Mouse (Mus musculus) ovary, postnatal 36 days (tissue): ENCODE measurements around the gene AU040320.

Experiments
- DNase-seq: peaks from one replicate; pipeline ENCODE4 v3.0.0; 2022; ENCODE audit warnings: low spot score, mixed read lengths

The AU040320 gene

DNA sequence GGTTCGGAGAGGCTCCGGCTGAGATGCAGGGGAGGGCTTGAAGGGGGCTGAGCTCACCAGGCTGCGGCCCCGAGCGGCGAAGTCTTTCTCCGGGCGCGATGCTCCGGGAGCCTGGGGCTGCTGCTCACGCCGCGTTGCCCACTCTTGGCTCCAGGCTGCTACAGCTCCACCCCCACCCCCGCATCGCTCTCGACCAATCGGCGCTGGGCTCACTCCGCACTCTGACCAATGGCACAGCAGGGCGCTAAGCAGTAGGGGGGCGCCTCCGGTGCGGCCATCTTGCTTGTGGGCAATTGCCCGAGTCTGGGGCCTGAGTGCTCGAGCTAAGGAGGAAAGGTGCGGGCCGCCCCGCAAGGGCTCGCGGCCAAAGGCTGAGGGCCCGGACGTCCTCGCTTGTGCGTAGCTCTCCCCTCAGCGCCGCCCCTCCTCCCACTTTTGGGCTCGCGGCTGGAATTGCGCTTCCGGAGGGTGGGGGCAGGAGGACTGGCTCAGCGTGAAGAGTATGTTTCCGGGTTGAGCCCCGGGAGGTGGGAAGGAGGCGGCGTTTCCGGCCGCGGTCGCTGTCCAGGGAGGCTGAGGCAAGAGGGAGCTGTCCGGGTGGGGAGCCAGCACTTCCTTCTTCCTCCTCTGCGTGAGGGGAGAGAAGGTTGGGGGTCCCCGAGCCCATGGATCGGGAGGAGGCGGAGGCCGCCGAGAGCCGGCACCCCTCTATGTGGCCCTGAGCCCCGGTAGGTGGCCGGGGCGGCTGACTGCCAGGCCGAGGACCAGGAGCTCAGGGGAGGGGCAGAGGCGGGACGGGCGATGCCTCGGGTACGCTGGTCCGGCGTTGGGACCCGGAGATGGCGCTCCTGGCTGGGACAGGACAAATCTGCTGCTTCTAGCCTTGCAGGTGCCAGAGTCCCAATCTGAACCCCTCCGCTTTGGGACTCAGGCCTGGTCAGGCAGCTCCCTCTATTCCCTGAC lies at the start of gene AU040320, which contains the start of gene Ncdn:
Gene AU040320, plus strand, starts transcription at position 277 of the 963 bp plus-strand sequence.
Gene Ncdn, minus strand, starts transcription at position 171 of the 963 bp plus-strand sequence.
- peak; percentile 96 for DNase-seq

DNA sequence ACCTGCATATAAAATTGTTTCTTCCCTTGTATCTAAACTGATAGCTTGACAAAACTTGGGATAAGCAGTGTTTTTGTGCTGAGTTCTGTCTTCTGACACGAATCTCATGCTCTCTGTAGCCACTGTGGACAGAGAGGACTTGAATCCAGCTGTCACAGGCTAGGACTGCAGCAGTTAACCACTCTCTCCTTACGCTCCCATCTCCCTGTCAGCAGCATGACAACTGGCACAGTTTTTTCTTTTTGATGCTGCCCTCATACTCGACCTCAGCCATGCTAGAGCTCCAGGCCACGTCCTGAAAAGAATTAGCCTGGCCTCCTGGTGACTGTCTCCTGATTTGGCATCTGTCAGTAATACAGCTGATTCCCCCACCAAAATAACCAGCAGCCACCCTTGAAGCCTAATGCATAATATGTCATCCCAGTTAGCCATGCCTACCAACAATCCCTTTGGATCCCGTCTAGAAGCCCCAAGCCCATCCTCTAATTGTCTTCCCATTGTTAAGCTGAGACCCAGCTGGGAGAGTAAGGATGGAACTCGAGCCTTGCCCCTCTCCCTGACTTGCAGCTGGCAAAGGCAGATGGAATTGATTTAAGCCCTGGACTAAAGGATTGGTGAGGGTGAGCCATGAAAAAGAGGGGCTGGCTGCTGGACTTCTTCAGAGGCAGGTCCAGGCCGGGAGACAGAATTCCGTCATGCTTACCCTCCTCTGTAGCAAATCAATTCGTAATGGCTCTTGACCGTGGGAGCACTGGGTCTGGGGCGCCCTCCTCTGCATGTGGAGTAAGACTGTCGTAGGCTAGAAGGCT lies 46.5 kb upstream of the AU040320 start:
- no peak for DNase-seq

DNA sequence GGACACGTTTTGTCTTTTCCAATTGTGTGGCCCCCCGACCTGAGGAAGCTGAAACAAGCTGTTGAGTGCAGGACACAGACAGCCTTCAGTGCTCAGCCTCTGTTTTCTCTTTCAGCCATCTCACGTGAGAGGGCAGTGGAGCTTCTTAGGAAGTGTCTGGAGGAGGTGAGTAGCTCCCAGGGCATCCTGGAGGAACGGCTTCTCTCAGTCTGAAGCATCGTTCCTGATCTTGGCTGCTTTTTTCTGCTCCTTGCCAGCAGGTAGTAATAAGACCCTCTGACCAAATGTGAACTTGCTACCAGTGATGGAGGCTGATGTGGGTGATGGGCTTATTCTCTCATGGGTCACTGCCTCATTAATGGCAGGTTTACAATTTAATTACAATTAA lies 45.9 kb upstream of the AU040320 start:
- no peak for DNase-seq

DNA sequence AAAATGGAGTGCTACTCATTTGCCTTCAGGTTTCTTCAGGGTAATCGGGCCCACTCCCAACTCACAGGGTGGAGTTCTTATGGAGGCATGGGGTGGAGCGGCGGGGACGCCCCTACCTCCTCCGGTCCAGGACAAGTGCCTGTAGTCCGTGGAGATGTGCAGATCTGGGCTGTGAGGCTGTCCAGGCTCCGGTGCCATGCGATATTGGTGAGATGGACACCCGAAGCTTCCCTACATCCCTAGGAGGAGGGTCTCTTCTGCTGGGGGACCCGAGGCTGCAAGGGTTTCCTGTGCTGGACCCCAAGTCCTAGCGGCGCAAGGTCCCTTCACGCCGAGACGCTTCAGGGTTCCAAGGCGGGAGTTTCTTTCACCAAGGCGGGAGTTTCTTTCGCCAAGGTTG lies 21.2 kb upstream of the AU040320 start:
- DNase-seq, result no peak

DNA sequence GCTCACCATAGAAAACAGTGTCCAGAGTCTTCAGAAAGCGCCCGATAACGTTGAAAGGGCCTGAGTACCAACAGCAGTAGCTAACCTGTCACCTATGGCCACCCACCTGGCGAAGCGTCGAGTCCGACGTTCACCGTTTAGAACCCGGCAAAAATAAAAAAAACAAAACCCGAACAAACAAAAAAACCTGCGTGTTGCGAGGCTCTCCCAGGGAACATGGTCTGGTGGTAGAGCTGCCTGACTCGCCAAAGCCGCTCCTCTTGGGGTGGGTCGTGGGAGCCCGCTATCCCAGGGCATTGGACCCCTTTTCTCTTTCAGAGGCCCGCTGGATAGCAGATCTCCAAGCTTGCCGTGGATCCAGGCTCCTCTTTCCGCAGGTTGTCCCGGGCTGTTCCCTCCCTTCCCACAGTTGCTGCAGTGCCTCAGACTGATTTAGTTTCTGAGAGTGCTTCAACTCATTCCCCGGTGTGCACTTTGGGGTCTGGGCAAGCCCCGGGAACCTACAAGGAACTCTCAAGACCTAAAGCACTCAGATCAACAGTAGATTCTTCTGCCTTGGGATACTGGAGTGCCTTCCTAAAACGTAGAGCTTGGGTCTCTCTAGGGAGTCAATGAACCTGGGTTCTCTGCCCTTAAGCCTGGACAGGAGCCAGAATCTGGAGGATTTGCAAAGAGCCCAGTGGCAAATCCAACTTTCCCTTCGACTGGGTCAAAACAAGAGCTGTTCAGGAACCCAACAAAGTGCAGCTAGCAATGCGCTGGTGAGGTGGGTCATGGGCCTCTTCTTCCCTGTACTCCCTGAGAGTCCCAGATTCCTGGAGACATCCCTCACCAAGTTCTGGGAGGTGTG lies 20.6 kb upstream of the AU040320 start:
- DNase-seq, result no peak

DNA sequence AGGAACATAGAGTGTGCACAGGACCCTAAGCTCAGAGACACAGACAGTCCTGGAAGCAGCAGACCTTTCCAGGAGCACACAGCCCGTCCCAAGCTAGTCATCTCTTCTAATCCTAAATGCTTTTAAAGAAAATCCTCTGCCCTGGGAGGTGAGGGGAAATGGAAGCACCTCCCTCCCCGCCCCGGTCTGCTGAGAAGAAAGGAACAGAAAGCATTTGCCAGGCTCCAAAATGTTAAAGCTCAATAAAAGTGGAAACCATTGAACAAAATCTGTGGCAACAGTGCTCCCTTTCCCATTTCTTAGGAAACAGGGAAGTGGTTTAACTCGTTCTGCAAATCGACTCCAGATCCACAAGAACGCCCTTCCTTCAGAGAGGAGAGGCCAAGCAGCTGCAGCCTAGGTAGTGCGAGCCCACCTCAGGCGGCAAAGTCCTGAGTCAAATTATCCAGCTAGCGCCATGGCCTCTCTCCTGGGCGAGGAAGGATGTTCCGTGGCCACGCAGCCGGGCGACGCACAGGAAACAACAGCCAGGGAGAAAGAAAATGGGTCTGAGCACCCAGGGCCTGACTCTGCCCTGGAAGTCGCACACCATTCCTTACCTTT lies 19.2 kb upstream of the AU040320 start:
- no peak for DNase-seq

DNA sequence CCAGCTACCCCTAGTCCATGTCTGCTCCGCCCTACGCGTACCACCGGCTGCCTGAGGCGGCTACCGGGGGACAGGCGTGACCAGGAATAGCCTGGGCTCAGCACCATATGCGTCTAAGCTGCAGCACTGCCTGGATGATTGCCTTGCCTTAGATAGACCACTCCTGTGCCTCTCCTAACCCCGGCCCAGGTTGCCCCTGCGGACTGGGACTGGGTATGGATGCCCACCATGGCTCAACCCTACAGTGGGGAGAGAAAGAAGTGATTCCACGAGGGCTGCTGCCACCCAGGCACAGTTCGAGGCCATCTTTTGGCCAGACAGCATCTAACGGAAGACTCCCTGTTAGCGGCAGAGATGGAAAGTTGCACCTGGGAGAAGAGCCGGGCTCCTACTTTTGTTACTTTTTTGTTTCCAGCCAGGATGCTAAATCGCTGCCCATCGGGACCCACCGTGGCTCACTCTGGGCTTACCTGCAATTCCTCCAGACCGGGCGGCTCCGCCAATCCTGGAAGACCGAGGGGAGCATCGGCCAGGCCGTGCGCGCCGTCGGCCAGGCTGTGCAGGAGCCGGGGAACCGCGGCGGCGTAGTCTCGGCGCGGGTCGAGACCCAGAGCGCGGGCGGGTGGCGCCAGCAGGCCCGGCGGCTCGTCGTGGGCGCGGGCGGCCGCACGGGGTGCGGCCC lies 18.5 kb upstream of the AU040320 start:
- DNase-seq, result no peak

DNA sequence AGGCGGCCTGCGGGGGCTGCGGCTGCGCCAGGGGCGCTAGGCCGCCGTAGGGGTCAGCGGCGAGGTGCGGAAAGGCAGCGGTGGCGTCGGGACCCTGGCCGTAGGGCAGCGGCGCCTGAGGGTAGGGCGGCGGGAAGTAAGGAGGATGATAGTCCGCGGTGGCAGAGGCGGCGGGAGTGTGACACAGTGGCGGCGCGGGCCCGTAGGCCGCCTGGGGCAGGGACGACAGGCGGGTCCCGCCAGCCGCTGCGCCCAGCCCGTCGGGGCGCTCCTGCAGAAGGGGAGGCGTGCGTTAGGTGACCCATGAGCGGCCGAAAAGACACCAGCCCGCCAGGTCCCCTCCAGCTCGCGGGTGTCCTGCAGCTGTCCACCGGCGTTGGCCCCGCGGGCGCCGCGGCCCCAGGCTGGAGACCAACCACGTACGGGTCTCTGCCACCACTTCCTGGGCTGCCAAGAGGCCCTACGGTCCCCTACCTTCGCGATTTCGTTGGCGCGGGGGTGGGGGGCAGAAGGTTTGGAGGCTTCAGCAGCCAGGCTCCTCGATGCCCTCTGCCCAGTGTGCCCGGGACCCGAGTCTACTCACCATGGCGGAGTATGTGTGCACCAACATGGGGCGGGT lies 17.9 kb upstream of the AU040320 start:
- DNase-seq, result no peak

DNA sequence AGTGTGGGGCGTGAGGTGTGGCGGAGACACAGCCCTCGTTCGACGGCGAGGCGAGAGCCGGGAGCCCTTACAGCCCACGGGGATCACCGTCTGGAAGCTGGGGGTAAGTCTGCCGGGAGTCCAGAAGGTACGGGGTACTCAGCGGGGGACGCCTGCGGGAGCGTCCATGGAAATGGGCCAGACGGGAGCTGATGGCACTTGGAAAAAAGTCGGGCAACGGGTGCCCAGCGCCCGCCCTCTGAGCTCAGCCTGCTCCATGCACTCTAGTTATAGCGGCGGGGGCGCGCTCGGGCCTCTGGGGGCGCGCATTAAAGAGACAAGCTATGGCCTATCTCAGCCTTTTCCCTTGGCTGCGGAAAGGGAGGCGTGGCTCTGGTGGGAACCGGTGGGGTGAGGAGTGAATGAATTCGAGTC lies 17.3 kb upstream of the AU040320 start, which contains the start of gene Tfap2e:
Gene Tfap2e, minus strand, starts transcription at position 240 of the 414 bp plus-strand sequence.
- DNase-seq, result peak; percentile 29

DNA sequence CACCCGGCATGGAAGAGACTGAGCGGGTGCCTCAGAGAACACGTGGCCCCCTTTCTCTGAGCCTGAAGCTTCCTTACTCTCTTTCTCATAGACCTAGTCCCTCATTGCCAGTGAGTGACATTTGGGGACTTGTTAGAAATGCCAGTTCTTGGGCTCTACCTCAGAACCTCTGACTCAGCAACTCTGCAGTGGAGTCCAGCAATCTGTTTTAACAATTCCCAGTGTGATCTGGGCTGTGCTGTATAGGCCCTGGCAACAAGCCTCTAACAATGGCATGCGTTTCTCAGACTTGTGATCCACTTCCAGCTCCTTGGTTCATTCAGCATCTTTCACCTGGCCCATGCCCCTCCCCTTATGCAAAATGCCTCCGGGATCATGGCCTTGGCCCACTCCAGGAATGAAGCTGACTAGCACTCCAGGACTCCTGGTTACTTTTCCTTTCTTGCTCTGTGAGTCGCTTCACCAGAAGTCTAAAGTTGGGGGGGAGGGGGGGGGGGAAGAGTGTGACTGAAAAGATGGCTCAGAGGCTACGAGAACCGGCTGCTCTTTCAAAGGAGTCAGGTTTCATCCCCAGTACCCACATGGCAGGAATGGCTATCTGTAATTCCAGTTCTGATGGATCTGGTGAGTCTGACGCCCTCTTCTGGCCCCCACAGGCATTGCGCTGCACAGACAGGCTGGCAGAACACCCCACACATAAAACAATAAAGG lies 13.2 kb upstream of the AU040320 start:
- no peak for DNase-seq

DNA sequence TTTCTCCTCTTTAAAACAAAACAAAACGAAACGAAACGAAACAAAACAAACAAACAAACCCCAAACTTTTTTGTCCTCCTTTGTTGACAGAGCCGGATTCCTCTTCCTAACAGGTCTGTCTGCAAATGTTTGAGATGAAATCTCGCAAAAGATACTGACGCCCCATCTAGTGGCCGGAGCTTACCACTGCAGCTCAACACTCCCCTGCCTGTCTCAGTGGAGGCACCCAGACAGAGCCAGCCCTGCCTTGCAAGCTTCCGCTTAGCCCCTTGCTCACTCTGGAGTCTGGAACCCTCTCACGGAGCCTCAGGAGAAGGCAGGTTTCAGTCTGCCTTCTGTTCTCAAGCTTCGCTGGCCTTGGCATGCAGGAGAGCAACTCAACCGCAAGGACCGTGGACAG lies 11.9 kb upstream of the AU040320 start:
- DNase-seq, result peak; percentile 73

DNA sequence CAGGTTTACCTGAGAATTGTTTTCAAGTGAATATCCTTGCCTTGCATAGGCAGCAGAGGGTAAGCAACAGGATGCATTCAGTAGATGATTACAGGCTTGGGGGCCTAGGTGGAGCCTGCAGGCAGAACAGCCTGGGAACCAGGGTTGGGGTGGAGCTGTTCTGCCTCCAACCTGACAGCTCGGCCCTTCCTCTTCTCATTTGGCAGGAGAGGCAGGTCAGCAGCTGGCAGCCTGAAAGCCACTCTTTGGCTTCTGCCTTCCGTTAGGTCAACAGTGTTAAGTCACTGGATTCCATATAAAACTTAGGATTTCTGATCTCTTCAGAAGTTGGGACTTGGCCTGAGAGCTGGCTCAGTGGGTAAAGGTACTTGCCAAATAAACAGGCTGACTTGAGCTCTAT lies 10.4 kb upstream of the AU040320 start:
- no peak for DNase-seq

DNA sequence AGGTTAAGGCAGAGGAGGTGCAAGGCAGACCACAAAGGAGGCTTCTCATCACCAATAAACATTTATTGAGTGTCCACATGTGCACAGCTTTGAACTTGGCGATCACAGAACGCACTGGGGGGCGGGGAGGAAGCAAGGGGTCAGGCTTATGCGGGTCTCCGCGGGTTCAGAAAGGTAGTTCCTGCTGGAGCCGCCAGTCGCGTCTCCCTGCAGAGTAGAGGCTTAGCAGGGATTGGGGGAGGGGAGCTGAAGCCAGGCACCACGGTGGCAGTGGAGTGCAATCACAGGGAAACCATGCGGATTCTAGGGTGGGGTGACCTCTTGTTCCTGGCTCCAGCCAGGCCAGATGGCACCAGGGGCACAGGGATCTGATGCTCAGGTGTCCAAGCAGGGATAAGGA lies 9.6 kb upstream of the AU040320 start:
- DNase-seq, result no peak

DNA sequence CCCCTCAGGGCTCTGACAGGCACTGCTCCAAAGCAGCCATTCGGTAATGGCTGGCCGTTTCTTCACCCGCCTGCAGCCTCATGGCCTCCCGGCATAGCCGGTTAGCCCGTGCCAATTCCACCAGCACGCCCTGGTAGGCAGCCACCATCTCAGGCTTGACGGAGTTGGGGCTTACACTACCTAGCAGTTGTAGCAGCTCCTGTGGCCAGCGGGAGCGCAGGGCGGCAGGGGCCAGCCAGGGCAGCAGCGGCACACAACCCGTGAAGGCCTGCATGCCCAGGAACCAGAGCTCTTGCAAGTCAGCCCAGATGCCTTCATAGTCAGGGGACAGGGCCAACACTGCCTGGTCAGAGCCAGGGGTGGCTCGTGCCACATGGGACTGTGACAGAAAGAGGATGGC lies 8.5 kb upstream of the AU040320 start:
- DNase-seq, result no peak

DNA sequence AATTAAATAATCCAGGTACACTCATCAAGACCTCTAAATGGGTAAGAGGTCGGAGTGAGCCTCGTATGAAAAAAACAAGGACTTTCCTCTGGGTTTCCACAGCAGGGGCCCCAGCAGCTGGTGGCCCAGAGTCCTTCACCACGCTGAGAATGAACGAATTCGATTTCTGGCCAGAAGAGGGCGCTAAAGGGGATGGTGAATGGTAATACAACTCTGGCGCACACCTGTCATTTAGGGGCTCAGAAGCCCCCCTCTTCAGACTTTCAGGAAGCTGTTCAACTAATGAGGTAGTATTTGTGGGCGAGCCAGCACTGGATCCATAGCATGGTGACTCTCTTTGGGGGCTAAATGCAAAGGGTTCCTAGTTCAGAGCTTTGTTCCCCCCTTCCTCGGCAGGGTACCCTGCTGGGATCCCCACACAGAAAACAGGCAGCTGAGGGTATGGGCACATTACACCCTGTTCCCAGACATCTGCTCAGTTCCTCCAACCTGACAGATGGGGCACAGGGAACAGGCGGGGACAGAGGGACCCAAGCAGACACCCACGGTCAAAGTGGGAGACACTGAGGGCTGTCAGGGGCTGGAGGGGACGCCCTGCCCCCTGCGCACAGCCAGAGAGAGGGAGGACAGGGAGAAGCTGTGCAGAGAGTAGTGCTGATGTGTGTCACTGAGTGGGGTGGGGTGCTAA lies 7.7 kb upstream of the AU040320 start:
- peak; percentile 30 for DNase-seq

DNA sequence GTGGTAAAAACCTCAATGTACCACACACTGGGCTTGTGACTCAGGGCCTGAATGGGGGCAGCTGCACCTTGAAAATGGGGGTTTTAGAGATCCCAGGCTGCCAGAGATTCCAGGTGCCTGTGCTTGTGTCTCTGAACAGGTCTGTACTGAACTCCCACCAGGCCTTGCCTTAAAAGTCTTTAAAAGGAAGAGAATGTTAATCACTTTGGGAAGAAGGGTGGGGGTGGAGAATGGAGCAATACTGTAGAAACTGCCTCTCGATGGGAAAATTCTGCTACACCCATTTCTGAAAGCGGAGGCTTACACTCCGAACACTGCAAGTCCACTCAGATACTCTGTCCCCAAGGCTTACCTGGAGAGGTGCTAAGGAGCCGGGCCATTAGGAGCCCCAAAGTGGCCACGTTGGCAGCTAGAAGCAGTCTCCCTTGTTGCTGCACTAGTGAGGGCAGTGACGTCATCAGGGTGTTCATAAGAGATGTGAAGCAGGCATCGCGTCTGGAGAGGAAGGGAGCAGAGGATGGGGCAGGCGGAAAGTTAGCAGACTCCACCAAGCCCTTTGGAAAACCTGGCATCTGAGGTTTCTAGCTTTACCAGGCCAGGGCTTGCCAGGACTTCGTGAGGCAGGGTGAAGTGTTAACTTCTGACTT lies 7.0 kb upstream of the AU040320 start:
- no peak for DNase-seq

DNA sequence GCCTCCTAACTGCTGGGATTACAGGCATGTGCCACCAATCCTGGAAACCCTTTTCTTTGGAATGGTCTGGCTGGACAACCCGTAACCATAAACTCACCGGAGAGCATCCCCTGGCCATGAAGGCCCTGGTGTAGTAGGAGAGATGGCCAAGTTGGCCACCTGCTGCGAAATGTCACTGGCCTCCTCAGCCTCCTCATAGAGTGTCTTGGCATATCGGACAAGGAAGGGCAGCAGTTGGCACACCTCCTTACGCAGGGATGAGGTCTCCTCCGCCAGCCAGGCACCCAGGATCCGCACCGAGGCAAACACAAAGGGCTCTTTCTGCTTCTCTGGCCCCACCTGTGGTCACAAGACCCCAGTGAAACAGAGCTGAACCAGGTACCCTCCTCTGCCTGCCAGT lies 5.0 kb upstream of the AU040320 start:
- no peak for DNase-seq

DNA sequence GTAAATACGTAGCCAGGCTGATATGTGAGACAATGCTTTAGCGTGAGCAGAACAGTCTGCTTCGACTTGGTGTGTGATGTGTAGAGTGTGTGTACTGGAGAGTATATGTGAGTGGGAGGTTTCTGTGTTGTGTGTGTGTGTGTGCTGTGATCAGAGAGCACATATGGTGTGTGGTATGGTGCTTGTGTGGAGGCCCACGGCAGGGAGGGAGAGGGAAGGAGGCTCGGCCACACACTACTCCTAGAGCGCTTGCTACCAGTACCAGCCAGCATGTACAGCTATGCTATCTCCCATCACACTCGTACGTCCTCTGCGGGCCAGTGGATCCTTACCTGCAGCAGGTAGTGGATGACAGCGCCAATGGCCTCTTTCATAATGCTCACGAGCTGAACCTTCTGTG lies 3.8 kb upstream of the AU040320 start:
- no peak for DNase-seq
